Mouse (Mus musculus): ENCODE data around the gene Baz2a.

DNA sequence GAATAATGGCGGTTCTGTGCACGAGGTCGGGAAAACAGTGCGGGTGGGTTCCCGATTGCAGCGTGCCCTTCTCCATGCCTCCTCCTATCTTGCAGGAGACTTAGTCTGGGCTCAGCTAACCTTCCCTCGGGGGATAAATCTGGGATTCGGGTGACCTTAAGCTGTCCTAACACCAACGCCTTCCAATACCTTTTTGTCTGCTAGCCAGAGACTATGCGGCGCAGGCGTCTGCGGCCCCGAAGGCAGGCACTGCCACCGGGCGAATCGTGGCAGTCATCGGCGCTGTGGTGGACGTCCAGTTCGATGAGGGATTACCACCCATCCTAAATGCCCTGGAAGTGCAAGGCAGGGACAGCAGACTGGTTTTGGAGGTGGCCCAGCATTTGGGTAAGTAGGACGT is 7.7 kb upstream of the Baz2a start:
- TF ChIP-seq EP300 (IDR thresholded peaks at IDR 0.05) (no peak), CTCF (IDR thresholded peaks at IDR 0.05) (no peak)

Data from lung, postnatal 0 days (tissue).